Mouse (Mus musculus) lung, embryonic 16.5 days (tissue): ENCODE data around the gene Smad1. TPM values are rescaled to one million over a fixed set of nuclear protein-coding genes. Genes with fewer than 3 reads are reported as not detected.

Experiments used
- ATAC-seq: fragments of 200-750 bp; cut with Nextera tagmentation; 2 replicates; pipeline ENCODE4 v1.8.0; 2017; ENCODE audit warnings: low read depth, mild to moderate bottlenecking, moderate library complexity
- H3K27ac ChIP-seq: fragments of 300-500 bp; sonication (generic); 2 replicates; pipeline ENCODE4 v1.5.1; 2014; ENCODE audit warnings: mild to moderate bottlenecking, control low read depth, low read length
- H3K27me3 ChIP-seq: fragments of 300-500 bp; sonication (generic); 2 replicates; pipeline ENCODE4 v1.6.1; 2014; ENCODE audit warnings: low read depth, low read length, mixed read lengths; ENCODE audit not compliant: control insufficient read depth, insufficient read depth
- H3K36me3 ChIP-seq: fragments of 300-500 bp; sonication (generic); 2 replicates; pipeline ENCODE4 v1.6.1; 2014; ENCODE audit warnings: low read length; ENCODE audit not compliant: control insufficient read depth, insufficient read depth
- H3K4me1 ChIP-seq: fragments of 300-500 bp; sonication (generic); replicated peaks from 2 replicates; pipeline ENCODE4 v1.6.1; 2014; ENCODE audit warnings: low read length, mixed read lengths; ENCODE audit not compliant: control insufficient read depth, insufficient read depth
- H3K4me2 ChIP-seq: fragments of 300-500 bp; sonication (generic); 2 replicates; pipeline ENCODE4 v1.6.1; 2014; ENCODE audit warnings: low read depth, low read length, control low read depth
- H3K4me3 ChIP-seq: fragments of 300-500 bp; sonication (generic); 2 replicates; pipeline ENCODE4 v1.5.1; 2014; ENCODE audit warnings: mild to moderate bottlenecking, low read length, control low read depth
- H3K9ac ChIP-seq: fragments of 300-500 bp; sonication (generic); 2 replicates; pipeline ENCODE4 v1.6.1; 2014; ENCODE audit warnings: low read length, control low read depth
- H3K9me3 ChIP-seq: fragments of 300-500 bp; sonication (generic); 2 replicates; pipeline ENCODE4 v1.6.1; 2016; ENCODE audit warnings: low read length; ENCODE audit not compliant: control insufficient read depth
- WGBS: fragments of 180-500 bp; shearing (Covaris S2); extraction: QIAGEN DNeasy Blood & Tissue Kit; methylation state at CpG from one replicate; pipeline ENCODE4 v1.1.7; 2014; 5-methylcytosine and 5-hydroxymethylcytosine counted together
- polyA plus RNA-seq: library from polyadenylated mRNA; unstranded; fragments of >200 nt; fragmentation: Nextera tagmentation; extraction: Ambion mirVana; gene quantifications from 2 replicates; pipeline ENCODE4 v1.2.1, GENCODE M21; 2015

The Smad1 gene
- polyA plus RNA-seq, 1 experiment from 2014 or later: 37.2 TPM

GRCm38 (mm10) chr8:79350805-79351204 is 48.5 kb downstream of the Smad1 start:
- Histone ChIP-seq H3K4me3 (no peak overlapping the region), H3K4me2 (no peak overlapping the region), H3K9me3 (no peaks in the 10 kb centered on the region), H3K4me1 (peaks cover 13% of the 10 kb centered on the region), H3K27me3 (no peaks in the 10 kb centered on the region), H3K9ac (no peak overlapping the region), H3K27ac (peak overlapping the region; percentile 74), H3K36me3 (peaks cover 13% of the 10 kb centered on the region)
- ATAC-seq: no peak
- 64% methylated on average over 3 of the region's 3 CpGs for WGBS

- H3K9ac ChIP-seq: no peak overlapping the region
- peak overlapping the region; percentile 74 for H3K27ac ChIP-seq
- no peaks in the 10 kb centered on the region for H3K27me3 ChIP-seq
- peaks cover 13% of the 10 kb centered on the region for H3K4me1 ChIP-seq
- peaks cover 11% of the 10 kb centered on the region for H3K36me3 ChIP-seq
- H3K4me2 ChIP-seq: no peak overlapping the region
- no peaks in the 10 kb centered on the region for H3K9me3 ChIP-seq
- 45% methylated on average over 6 of the region's 6 CpGs for WGBS
- H3K4me3 ChIP-seq: no peak overlapping the region
- peak; percentile 77 for ATAC-seq
Observed at GRCm38 (mm10) chr8:79350094-79350593, 49.2 kb downstream of the Smad1 start.

GRCm38 (mm10) chr8:79346414-79346813 is 52.9 kb downstream of the Smad1 start:
- Histone ChIP-seq H3K9ac (no peak overlapping the region), H3K4me2 (no peak overlapping the region), H3K4me1 (peaks cover 16% of the 10 kb centered on the region), H3K27me3 (no peaks in the 10 kb centered on the region), H3K9me3 (no peaks in the 10 kb centered on the region), H3K36me3 (peaks cover 14% of the 10 kb centered on the region), H3K27ac (no peak overlapping the region), H3K4me3 (no peak overlapping the region)
- WGBS: 86% methylated on average over 10 of the region's 10 CpGs
- no peak for ATAC-seq

- peaks cover 14% of the 10 kb centered on the region for H3K36me3 ChIP-seq
Observed at GRCm38 (mm10) chr8:79345856-79346255, 53.5 kb downstream of the Smad1 start.

GRCm38 (mm10) chr8:79341236-79341635 is 58.1 kb downstream of the Smad1 start:
- no peak overlapping the region for H3K4me3 ChIP-seq
- WGBS: 69% methylated on average over 8 of the region's 8 CpGs
- H3K9me3 ChIP-seq: no peaks in the 10 kb centered on the region
- H3K4me1 ChIP-seq: peaks cover 4% of the 10 kb centered on the region; the same call in 1 of the 2 replicates
- H3K36me3 ChIP-seq: peaks cover 22% of the 10 kb centered on the region
- no peak; the same call in 1 of the 2 replicates for ATAC-seq
- no peaks in the 10 kb centered on the region for H3K27me3 ChIP-seq
- no peak overlapping the region for H3K4me2 ChIP-seq
- H3K9ac ChIP-seq: no peak overlapping the region
- H3K27ac ChIP-seq: no peak overlapping the region; the same call in 1 of the 2 replicates

More at GRCm38 (mm10) chr8:79345856-79346255, 53.5 kb downstream of the Smad1 start:
- WGBS: 71% methylated on average over 6 of the region's 6 CpGs
- no peak for ATAC-seq
- H3K4me1 ChIP-seq: peaks cover 16% of the 10 kb centered on the region
- H3K27ac ChIP-seq: no peak overlapping the region
- no peak overlapping the region for H3K9ac ChIP-seq
- no peak overlapping the region for H3K4me2 ChIP-seq
- H3K27me3 ChIP-seq: no peaks in the 10 kb centered on the region
- no peak overlapping the region for H3K4me3 ChIP-seq
- no peaks in the 10 kb centered on the region for H3K9me3 ChIP-seq

- no peaks in the 10 kb centered on the region for H3K9me3 ChIP-seq
- ATAC-seq: no peak
- H3K36me3 ChIP-seq: peaks cover 22% of the 10 kb centered on the region
- H3K27me3 ChIP-seq: no peaks in the 10 kb centered on the region
- H3K27ac ChIP-seq: no peak overlapping the region
- 73% methylated on average over 9 of the region's 9 CpGs for WGBS
- no peak overlapping the region for H3K9ac ChIP-seq
- no peak overlapping the region for H3K4me3 ChIP-seq
- peaks cover 4% of the 10 kb centered on the region; the same call in 1 of the 2 replicates for H3K4me1 ChIP-seq
- H3K4me2 ChIP-seq: no peak overlapping the region
Observed at GRCm38 (mm10) chr8:79339555-79339954, 59.8 kb downstream of the Smad1 start.

GRCm38 (mm10) chr8:79338619-79339018 is 60.7 kb downstream of the Smad1 start:
- Histone ChIP-seq H3K27ac (no peak overlapping the region), H3K4me3 (no peak overlapping the region), H3K9ac (no peak overlapping the region), H3K4me1 (peaks cover 4% of the 10 kb centered on the region; the same call in 1 of the 2 replicates), H3K36me3 (peaks cover 18% of the 10 kb centered on the region), H3K4me2 (no peak overlapping the region), H3K27me3 (no peaks in the 10 kb centered on the region), H3K9me3 (no peaks in the 10 kb centered on the region)
- WGBS: 71% methylated on average over 10 of the region's 10 CpGs
- ATAC-seq: no peak

- H3K9me3 ChIP-seq: no peaks in the 10 kb centered on the region
- H3K36me3 ChIP-seq: no peaks in the 10 kb centered on the region; the same call in 1 of the 2 replicates
- no peak overlapping the region for H3K4me2 ChIP-seq
- H3K4me3 ChIP-seq: no peak overlapping the region
- no peak overlapping the region for H3K27ac ChIP-seq
- H3K9ac ChIP-seq: no peak overlapping the region
- ATAC-seq: no peak
- WGBS: 90% methylated on average over 22 of the region's 22 CpGs
- peaks cover 3% of the 10 kb centered on the region for H3K4me1 ChIP-seq
- H3K27me3 ChIP-seq: no peaks in the 10 kb centered on the region
Observed at GRCm38 (mm10) chr8:79332109-79332900, 67.0 kb downstream of the Smad1 start.

GRCm38 (mm10) chr8:79331571-79331970 is 67.7 kb downstream of the Smad1 start:
- no peaks in the 10 kb centered on the region for H3K36me3 ChIP-seq
- peaks cover 6% of the 10 kb centered on the region for H3K4me1 ChIP-seq
- H3K27me3 ChIP-seq: no peaks in the 10 kb centered on the region
- WGBS: 92% methylated on average over 2 of the region's 2 CpGs
- no peaks in the 10 kb centered on the region for H3K9me3 ChIP-seq
- H3K27ac ChIP-seq: no peak overlapping the region
- H3K9ac ChIP-seq: no peak overlapping the region
- no peak for ATAC-seq
- H3K4me2 ChIP-seq: no peak overlapping the region
- H3K4me3 ChIP-seq: no peak overlapping the region
